Mouse (Mus musculus) MEL (cell line): ENCODE measurements around the gene Tsc22d4. TPM values are rescaled to one million over a fixed set of nuclear protein-coding genes. Genes with fewer than 3 reads are reported as not detected.

Source experiments
- DNase-seq: peaks from one replicate; pipeline ENCODE4 v3.0.0; 2011; ENCODE audit warnings: low read depth, low spot score
- H3K27ac ChIP-seq: 2 replicates; pipeline ENCODE4 v1.5.1; 2012; ENCODE audit warnings: low read depth, mild to moderate bottlenecking, control low read depth, low read length, moderate library complexity; ENCODE audit not compliant: control insufficient read depth
- H3K27me3 ChIP-seq, 2 experiments: fragments of 150-350 bp in 1 of 2; sonication (generic) in 1 of 2; 2 replicates each; pipeline ENCODE4 v1.6.1; 2012; ENCODE audit warnings: low read length in 2 of 2, mild to moderate bottlenecking in 2 of 2, improper control_type of control experiment in 1 of 2, moderate library complexity in 1 of 2; ENCODE audit not compliant: insufficient read depth in 2 of 2, control insufficient read depth in 1 of 2
- H3K36me3 ChIP-seq, 2 experiments: 2 replicates each; pipeline ENCODE4 v1.6.1; 2012 to 2014; ENCODE audit warnings: low read length in 2 of 2, improper control_type of control experiment in 1 of 2, inconsistent platforms in 1 of 2, mild to moderate bottlenecking in 1 of 2; ENCODE audit not compliant: insufficient read depth in 2 of 2, control insufficient read depth in 1 of 2
- H3K4me1 ChIP-seq, 2 experiments: fragments of 150-350 bp in 1 of 2; sonication (generic) in 1 of 2; 2 replicates each; pipeline ENCODE4 v1.6.1; 2012; ENCODE audit warnings: low read length in 2 of 2, improper control_type of control experiment in 1 of 2, mild to moderate bottlenecking in 1 of 2; ENCODE audit not compliant: insufficient read depth in 2 of 2, control insufficient read depth in 1 of 2
- H3K4me3 ChIP-seq, 2 experiments: fragments of 150-350 bp in 1 of 2; sonication (generic) in 1 of 2; 2 replicates each; pipeline ENCODE4 v1.5.1; 2012; ENCODE audit warnings: low read depth in 2 of 2, low read length in 2 of 2, mild to moderate bottlenecking in 2 of 2, moderate library complexity in 2 of 2, control low read depth in 1 of 2, improper control_type of control experiment in 1 of 2; ENCODE audit not compliant: control insufficient read depth in 1 of 2, insufficient read depth in 1 of 2
- H3K79me2 ChIP-seq: 2 replicates; pipeline ENCODE4 v1.6.1; 2012; ENCODE audit warnings: mild to moderate bottlenecking, low read length, moderate library complexity; ENCODE audit not compliant: control insufficient read depth, poor library complexity, insufficient read depth
- H3K9ac ChIP-seq: 2 replicates; pipeline ENCODE4 v1.6.1; 2012; ENCODE audit warnings: low read depth, mild to moderate bottlenecking, control low read depth, low read length, moderate library complexity; ENCODE audit not compliant: control insufficient read depth, poor library complexity, severe bottlenecking
- H3K9me3 ChIP-seq: fragments of 150-350 bp; sonication (generic); replicated peaks from 2 replicates; pipeline ENCODE4 v1.6.1; 2012; ENCODE audit warnings: mild to moderate bottlenecking, low read length, improper control_type of control experiment, moderate library complexity; ENCODE audit not compliant: insufficient read depth
- CHD1 ChIP-seq: IDR thresholded peaks from 2 replicates; pipeline ENCODE4 v1.6.1; 2012; ENCODE audit warnings: low read depth, mild to moderate bottlenecking, inconsistent platforms, low read length, improper control_type of control experiment
- CHD2 ChIP-seq: IDR thresholded peaks from 2 replicates; pipeline ENCODE4 v1.6.1; 2011; ENCODE audit warnings: low read length, improper control_type of control experiment
- CTCF ChIP-seq, 3 experiments: IDR thresholded peaks in 2 of 3; conservative IDR thresholded peaks in 1 of 3; 2 replicates each; pipeline ENCODE4 v1.5.1; 2011 to 2012; ENCODE audit warnings: low read length in 3 of 3, low read depth in 2 of 3, mild to moderate bottlenecking in 2 of 3, improper control_type of control experiment in 1 of 3, inconsistent platforms in 1 of 3, mixed read lengths in 1 of 3, moderate library complexity in 1 of 3; ENCODE audit not compliant: control insufficient read depth in 1 of 3, insufficient read depth in 1 of 3, poor library complexity in 1 of 3, severe bottlenecking in 1 of 3
- ELF1 ChIP-seq: IDR thresholded peaks from 2 replicates; pipeline ENCODE4 v1.6.1; 2014; ENCODE audit warnings: low read depth, mild to moderate bottlenecking, inconsistent platforms, low read length, improper control_type of control experiment, moderate library complexity
- EP300 ChIP-seq, 2 experiments: IDR thresholded peaks; 2 replicates each; pipeline ENCODE4 v1.6.1; 2011; ENCODE audit warnings: improper control_type of control experiment in 2 of 2, low read length in 2 of 2, low read depth in 1 of 2, mild to moderate bottlenecking in 1 of 2
- ETS1 ChIP-seq: IDR thresholded peaks from 2 replicates; pipeline ENCODE4 v1.6.1; 2012; ENCODE audit warnings: low read depth, mild to moderate bottlenecking, inconsistent platforms, low read length, improper control_type of control experiment, moderate library complexity
- GABPA ChIP-seq: IDR thresholded peaks from 2 replicates; pipeline ENCODE4 v1.6.1; 2012; ENCODE audit warnings: low read depth, mild to moderate bottlenecking, inconsistent platforms, low read length, improper control_type of control experiment, moderate library complexity
- GATA1 ChIP-seq: IDR thresholded peaks from 2 replicates; pipeline ENCODE4 v1.6.1; 2011; ENCODE audit warnings: low read depth, low read length, improper control_type of control experiment
- HCFC1 ChIP-seq: IDR thresholded peaks from 2 replicates; pipeline ENCODE4 v1.6.1; 2012; ENCODE audit warnings: low read depth, mild to moderate bottlenecking, inconsistent platforms, low read length, improper control_type of control experiment, moderate library complexity
- JUND ChIP-seq: IDR thresholded peaks from 2 replicates; pipeline ENCODE4 v1.6.1; 2011; ENCODE audit warnings: low read depth, mild to moderate bottlenecking, improper control_type of control experiment, low read length
- MAFK ChIP-seq: IDR thresholded peaks from 2 replicates; pipeline ENCODE4 v1.6.1; 2011; ENCODE audit warnings: low read depth, mild to moderate bottlenecking, low read length, improper control_type of control experiment, borderline replicate concordance
- MAX ChIP-seq: IDR thresholded peaks from 2 replicates; pipeline ENCODE4 v1.6.1; 2011; ENCODE audit warnings: low read length, improper control_type of control experiment
- MAZ ChIP-seq: IDR thresholded peaks from 2 replicates; pipeline ENCODE4 v1.6.1; 2012; ENCODE audit warnings: low read depth, mild to moderate bottlenecking, inconsistent platforms, low read length, improper control_type of control experiment
- MEF2A ChIP-seq: IDR thresholded peaks from 2 replicates; pipeline ENCODE4 v1.6.1; 2014; ENCODE audit warnings: low read depth, mild to moderate bottlenecking, inconsistent platforms, low read length, improper control_type of control experiment; ENCODE audit not compliant: poor library complexity, insufficient replicate concordance, severe bottlenecking; ENCODE audit errors: extremely low read depth
- MXI1 ChIP-seq: IDR thresholded peaks from 2 replicates; pipeline ENCODE4 v1.6.1; 2011; ENCODE audit warnings: mild to moderate bottlenecking, low read depth, low read length, improper control_type of control experiment
- MYB ChIP-seq: IDR thresholded peaks from 2 replicates; pipeline ENCODE4 v1.6.1; 2011; ENCODE audit warnings: mild to moderate bottlenecking, low read depth, low read length, improper control_type of control experiment
- NELFE ChIP-seq: IDR thresholded peaks from 2 replicates; pipeline ENCODE4 v1.6.1; 2011; ENCODE audit warnings: low read depth, low read length, improper control_type of control experiment
- NRF1 ChIP-seq: IDR thresholded peaks from 2 replicates; pipeline ENCODE4 v1.6.1; 2014; ENCODE audit warnings: low read depth, mild to moderate bottlenecking, inconsistent platforms, low read length, improper control_type of control experiment, moderate library complexity; ENCODE audit not compliant: poor library complexity, insufficient read depth, severe bottlenecking
- POLR2A ChIP-seq, 2 experiments: IDR thresholded peaks; 2 replicates each; pipeline ENCODE4 v1.6.1; 2011 to 2012; ENCODE audit warnings: low read length in 2 of 2, mild to moderate bottlenecking in 2 of 2, control low read depth in 1 of 2, improper control_type of control experiment in 1 of 2, low read depth in 1 of 2, moderate library complexity in 1 of 2; ENCODE audit not compliant: control insufficient read depth in 1 of 2, insufficient read depth in 1 of 2, poor library complexity in 1 of 2
- POLR2AphosphoS2 ChIP-seq: IDR thresholded peaks from 2 replicates; pipeline ENCODE4 v1.6.1; 2011; ENCODE audit warnings: low read length, improper control_type of control experiment
- RAD21 ChIP-seq: IDR thresholded peaks from 2 replicates; pipeline ENCODE4 v1.6.1; 2011; ENCODE audit warnings: mild to moderate bottlenecking, low read depth, low read length, improper control_type of control experiment
- RCOR1 ChIP-seq: IDR thresholded peaks from 2 replicates; pipeline ENCODE4 v1.6.1; 2012; ENCODE audit warnings: low read depth, mild to moderate bottlenecking, inconsistent platforms, low read length, improper control_type of control experiment
- SIN3A ChIP-seq: IDR thresholded peaks from 2 replicates; pipeline ENCODE4 v1.6.1; 2012; ENCODE audit warnings: low read length, improper control_type of control experiment, inconsistent platforms
- SMC3 ChIP-seq: IDR thresholded peaks from 2 replicates; pipeline ENCODE4 v1.6.1; 2011; ENCODE audit warnings: low read depth, low read length, improper control_type of control experiment
- TBP ChIP-seq: IDR thresholded peaks from 2 replicates; pipeline ENCODE4 v1.8.0; 2011; ENCODE audit warnings: low read depth, low read length, improper control_type of control experiment
- TCF12 ChIP-seq: IDR thresholded peaks from 2 replicates; pipeline ENCODE4 v1.6.1; 2014; ENCODE audit warnings: low read depth, mild to moderate bottlenecking, inconsistent platforms, low read length, improper control_type of control experiment, moderate library complexity
- USF1 ChIP-seq: IDR thresholded peaks from 2 replicates; pipeline ENCODE4 v1.6.1; 2014; ENCODE audit warnings: low read depth, mild to moderate bottlenecking, inconsistent platforms, low read length, improper control_type of control experiment, moderate library complexity
- USF2 ChIP-seq, 2 experiments: IDR thresholded peaks; 2 replicates each; pipeline ENCODE4 v1.6.1; 2011 to 2012; ENCODE audit warnings: improper control_type of control experiment in 2 of 2, low read length in 2 of 2, borderline replicate concordance in 1 of 2, inconsistent platforms in 1 of 2, low read depth in 1 of 2, mild to moderate bottlenecking in 1 of 2; ENCODE audit not compliant: insufficient read depth in 1 of 2
- ZC3H11A ChIP-seq: IDR thresholded peaks from 2 replicates; pipeline ENCODE4 v1.6.1; 2012; ENCODE audit warnings: low read depth, mild to moderate bottlenecking, inconsistent platforms, low read length, improper control_type of control experiment
- ZNF384 ChIP-seq: IDR thresholded peaks from 2 replicates; pipeline ENCODE4 v1.6.1; 2012; ENCODE audit warnings: low read depth, mild to moderate bottlenecking, inconsistent platforms, low read length, improper control_type of control experiment
- polyA plus RNA-seq, 2 experiments: library from polyadenylated mRNA; stranded (reverse) in 1 of 2; unstranded in 1 of 2; fragments of >175 nt in 1 of 2; fragments of >200 nt in 1 of 2; gene quantifications; 2 replicates each; pipeline versions ENCODE4 v1.2.1 to v1.2.4; 2012; ENCODE audit warnings: low replicate concordance in 2 of 2, low read depth in 1 of 2; ENCODE audit not compliant: insufficient read length in 2 of 2, insufficient read depth in 1 of 2, missing spikeins in 1 of 2
- total RNA-seq: library from RNA; depleted of rRNA; stranded (reverse); fragments of 300-350 nt; gene quantifications from 2 replicates; pipeline ENCODE4 v1.2.3, GENCODE M21; 2012

Tsc22d4 gene
- total and polyA plus RNA-seq, 3 experiments = 58.3 to 203 TPM; not detected in 1

DNA sequence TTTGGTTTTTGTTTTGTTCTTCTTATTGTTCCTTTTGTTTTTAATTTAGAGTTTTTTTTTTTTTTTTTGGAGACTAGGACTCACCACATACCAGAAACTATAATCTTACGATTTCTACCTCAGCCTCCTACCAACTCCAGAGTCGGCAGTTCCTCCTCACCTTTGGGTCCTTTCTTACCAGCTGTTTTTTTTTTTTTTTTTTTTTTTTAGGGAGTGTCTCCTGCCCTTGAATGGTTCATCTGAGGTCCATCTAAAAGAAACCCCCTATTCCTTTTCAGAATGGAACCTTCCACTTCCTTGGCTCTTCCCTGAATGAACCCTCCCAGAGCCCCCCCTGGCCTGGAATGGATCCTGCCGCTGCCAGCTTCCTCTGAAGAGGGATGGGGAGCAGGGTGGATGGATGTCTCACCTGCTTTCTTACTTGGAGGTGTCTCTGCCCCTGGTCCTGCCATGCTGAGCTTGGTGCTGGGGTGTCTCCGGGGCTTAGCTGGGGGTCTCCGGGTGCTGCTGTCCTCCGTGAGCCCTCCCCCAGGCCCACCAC, 8.1 kb upstream of the Tsc22d4 start:
- no peaks in the 10 kb centered on the region; a peak in 1 of 4 replicates for H3K4me1 ChIP-seq
- H3K79me2 ChIP-seq = no peaks in the 10 kb centered on the region; the same call in 1 of the 2 replicates
- TF ChIP-seq SMC3 (no peak), ZNF384 (peak; percentile 69), USF1 (no peak)

DNA sequence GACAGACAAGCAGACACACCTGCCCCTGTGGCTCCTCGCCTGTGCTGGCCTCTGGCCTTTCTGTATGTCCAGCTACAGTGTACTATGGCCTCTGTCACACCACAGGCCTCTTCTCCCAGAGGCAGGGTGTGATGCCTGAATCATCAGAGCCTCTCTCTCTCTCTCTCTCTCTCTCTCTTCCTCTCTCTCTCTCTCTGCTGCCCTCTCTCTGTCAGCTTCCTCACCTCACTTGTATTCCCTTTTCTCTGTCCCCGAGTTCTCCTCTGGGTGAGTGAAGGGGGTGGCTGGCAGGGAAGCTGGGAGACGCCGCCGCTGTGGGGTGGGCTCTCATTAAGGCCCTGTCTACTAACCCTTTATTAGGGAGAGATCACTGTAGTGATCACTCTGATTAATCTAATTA, 7.0 kb upstream of the Tsc22d4 start:
- Histone ChIP-seq H3K27ac (no peak overlapping the region), H3K4me1 (no peaks in the 10 kb centered on the region; a peak in 1 of 4 replicates)
- peak; percentile 43 for DNase-seq

More for the DNA sequence above, 8.1 kb upstream of the Tsc22d4 start:
- no peak for DNase-seq
- H3K27me3 ChIP-seq = no peaks in the 10 kb centered on the region
- no peak overlapping the region for H3K27ac ChIP-seq
- no peak overlapping the region for H3K4me3 ChIP-seq
- H3K9me3 ChIP-seq = no peaks in the 10 kb centered on the region
- no peaks in the 10 kb centered on the region for H3K36me3 ChIP-seq
- no peak overlapping the region for H3K9ac ChIP-seq

DNA sequence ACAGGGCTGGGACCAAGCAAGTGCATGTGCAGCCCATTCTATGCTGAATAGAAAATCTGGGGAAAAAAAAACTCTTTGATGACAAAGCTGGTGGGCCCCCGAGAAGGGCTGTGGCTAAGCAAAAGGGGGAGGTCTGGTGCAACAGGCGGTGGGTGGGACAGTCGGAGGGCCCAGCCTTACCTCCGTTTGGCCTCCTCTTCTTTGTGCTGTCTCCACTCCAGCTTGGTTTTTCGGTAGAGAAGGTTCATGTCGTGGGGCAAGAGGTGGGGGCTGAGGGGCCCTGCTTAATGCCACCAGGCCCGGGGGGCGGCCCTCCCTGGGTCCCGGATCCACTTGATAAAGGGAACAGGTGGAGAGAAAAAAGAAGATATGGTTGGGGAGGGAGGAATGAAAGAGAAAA, 6.1 kb upstream of the Tsc22d4 start:
- Histone ChIP-seq H3K9me3 (no peaks in the 10 kb centered on the region), H3K27me3 (no peaks in the 10 kb centered on the region), H3K4me1 (peaks cover 0 to 2% of the 10 kb centered on the region in 2 experiments; a peak in 2 of 4 replicates), H3K4me3 (no peak overlapping the region), H3K27ac (no peak overlapping the region), H3K9ac (no peak overlapping the region), H3K36me3 (no peaks in the 10 kb centered on the region), H3K79me2 (no peaks in the 10 kb centered on the region; the same call in 1 of the 2 replicates)
- TF ChIP-seq NELFE = no peak
- TF ChIP-seq POLR2A (IDR thresholded peaks at IDR 0.05; ENCODE audit: control insufficient read depth in 1 of 2, insufficient read depth in 1 of 2, low read depth in 1 of 2, low read length in 2 of 2, poor library complexity in 1 of 2) = no peak
- TF ChIP-seq TBP = no peak
- no peak for TF ChIP-seq GABPA
- no peak for TF ChIP-seq SMC3
- TF ChIP-seq ETS1 = no peak
- TF ChIP-seq GATA1 = no peak
- no peak for TF ChIP-seq MXI1
- TF ChIP-seq CHD2 = no peak
- TF ChIP-seq RCOR1 = no peak
- TF ChIP-seq MAFK = no peak
- no peak for TF ChIP-seq MYB
- TF ChIP-seq SIN3A = no peak
- no peak for TF ChIP-seq MAX
- no peak for TF ChIP-seq EP300 (IDR thresholded peaks at IDR 0.05; ENCODE audit: low read depth in 1 of 2, low read length in 2 of 2)
- TF ChIP-seq MAZ = no peak
- no peak for TF ChIP-seq ZNF384
- no peak for TF ChIP-seq USF2 (IDR thresholded peaks at IDR 0.05; ENCODE audit: borderline replicate concordance in 1 of 2, insufficient read depth in 1 of 2, low read depth in 1 of 2, low read length in 2 of 2)
- DNase-seq = no peak

More for the DNA sequence above, 7.0 kb upstream of the Tsc22d4 start:
- Histone ChIP-seq H3K36me3 (no peaks in the 10 kb centered on the region), H3K27me3 (no peaks in the 10 kb centered on the region), H3K79me2 (no peaks in the 10 kb centered on the region; the same call in 1 of the 2 replicates), H3K9me3 (no peaks in the 10 kb centered on the region), H3K9ac (no peak overlapping the region), H3K4me3 (no peak overlapping the region)
- TF ChIP-seq SMC3 (peak; percentile 47), NRF1 (no peak), ZC3H11A (no peak), GATA1 (no peak), POLR2AphosphoS2 (no peak), SIN3A (no peak), USF2 (IDR thresholded peaks at IDR 0.05; ENCODE audit: borderline replicate concordance in 1 of 2, insufficient read depth in 1 of 2, low read depth in 1 of 2, low read length in 2 of 2) (no peak), MEF2A (no peak), ELF1 (no peak), USF1 (no peak), TCF12 (no peak), HCFC1 (no peak), MYB (no peak), CTCF (IDR thresholded peaks at IDR 0.05 in 2 of 3, conservative IDR thresholded peaks at IDR 0.05 in 1 of 3; ENCODE audit: control insufficient read depth in 1 of 3, insufficient read depth in 1 of 3, low read depth in 2 of 3, low read length in 3 of 3, poor library complexity in 1 of 3, severe bottlenecking in 1 of 3) (peak in 2 of 3 experiments; percentile 9 to 48; a peak in 2 of 6 replicates), EP300 (IDR thresholded peaks at IDR 0.05; ENCODE audit: low read depth in 1 of 2, low read length in 2 of 2) (no peak), CHD1 (no peak), RAD21 (peak; percentile 22), MAFK (no peak), JUND (peak; percentile 93)
